Mouse (Mus musculus) CD4-positive, CD25-positive, alpha-beta regulatory T cell, adult 2 months (primary cell): ENCODE results near the gene Tecrl.

Source experiments
- DNase-seq: peaks from one replicate; pipeline ENCODE4 v3.0.0-alpha.2; 2012; ENCODE audit warnings: low read depth, low spot score

Tecrl gene

DNA sequence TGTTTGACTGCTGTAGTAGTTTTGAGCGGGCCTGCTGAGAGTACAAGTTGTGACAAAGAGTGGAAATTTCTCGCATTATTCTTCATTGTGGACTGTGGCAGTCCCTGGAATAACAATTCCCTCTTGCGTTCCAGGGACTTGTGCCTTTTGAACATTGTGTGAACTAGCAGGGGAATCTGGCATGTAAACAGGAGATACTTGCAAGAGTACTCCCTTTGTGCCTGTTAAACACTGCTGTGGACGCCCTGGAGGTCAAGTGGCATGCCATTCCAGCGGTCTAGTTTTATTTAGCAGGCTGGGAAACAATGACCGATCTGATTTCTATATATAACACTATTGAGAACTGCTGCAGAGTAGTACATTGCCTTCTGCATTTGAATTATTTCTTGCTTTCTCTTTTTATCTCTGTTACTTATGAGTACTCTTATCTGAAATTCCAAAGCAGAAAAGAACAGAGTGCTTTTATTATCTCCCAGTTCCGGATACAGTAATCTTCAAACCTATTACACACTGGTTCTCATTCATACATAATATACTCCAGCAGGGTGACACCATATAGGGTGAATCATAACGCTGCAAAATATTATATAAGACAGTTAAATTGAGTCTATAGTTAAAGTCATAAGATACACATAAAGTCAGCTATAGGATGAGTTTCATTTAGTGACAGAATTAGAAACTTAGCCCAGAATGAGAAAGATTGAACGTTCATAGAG lies at the start of gene Tecrl:
TSS of gene Tecrl (minus strand) at position 350 of the 716 bp plus-strand sequence.
- DNase-seq = no peak

DNA sequence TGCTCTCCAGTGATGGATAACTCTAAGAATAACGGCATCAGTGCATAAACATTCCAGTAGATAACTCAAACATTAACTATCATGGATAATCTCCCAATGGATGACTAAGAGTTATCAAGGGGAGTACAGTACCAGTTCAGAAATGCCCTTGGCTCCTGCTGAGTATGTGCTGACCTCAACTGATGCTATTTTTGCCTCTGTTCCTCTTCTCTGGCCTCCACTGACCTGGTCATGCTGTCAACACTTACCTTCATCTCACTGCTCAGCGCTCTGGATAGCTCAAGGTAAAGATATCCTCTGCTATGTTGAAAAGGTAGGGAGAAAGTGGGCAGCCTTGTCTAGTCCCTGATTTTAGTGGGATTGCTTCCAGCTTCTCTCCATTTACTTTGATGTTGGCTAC lies 30.0 kb upstream of the Tecrl start:
- DNase-seq = no peak

GRCm38 (mm10) chr5:83351615-83352014 lies 3.4 kb downstream of the Tecrl start:
- DNase-seq = no peak

DNA sequence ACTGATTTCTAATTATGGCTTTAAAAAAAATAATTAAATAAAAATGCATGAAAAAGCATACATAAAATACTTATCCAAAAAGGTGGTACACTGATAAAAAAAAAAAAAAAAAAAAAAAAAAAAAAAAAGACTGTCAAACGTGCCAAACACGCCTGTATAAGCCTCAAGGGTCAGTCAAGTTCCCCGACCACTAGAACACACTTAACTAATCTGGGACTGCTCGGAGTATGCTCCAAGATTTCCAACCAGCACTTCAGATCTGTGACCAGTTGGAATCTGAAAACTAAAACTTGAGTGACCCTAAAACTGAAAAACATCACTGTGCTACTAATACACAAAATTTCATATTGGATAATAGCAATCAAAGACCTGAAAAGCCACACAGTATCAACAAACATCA lies 15.9 kb downstream of the Tecrl start:
- DNase-seq = no peak

DNA sequence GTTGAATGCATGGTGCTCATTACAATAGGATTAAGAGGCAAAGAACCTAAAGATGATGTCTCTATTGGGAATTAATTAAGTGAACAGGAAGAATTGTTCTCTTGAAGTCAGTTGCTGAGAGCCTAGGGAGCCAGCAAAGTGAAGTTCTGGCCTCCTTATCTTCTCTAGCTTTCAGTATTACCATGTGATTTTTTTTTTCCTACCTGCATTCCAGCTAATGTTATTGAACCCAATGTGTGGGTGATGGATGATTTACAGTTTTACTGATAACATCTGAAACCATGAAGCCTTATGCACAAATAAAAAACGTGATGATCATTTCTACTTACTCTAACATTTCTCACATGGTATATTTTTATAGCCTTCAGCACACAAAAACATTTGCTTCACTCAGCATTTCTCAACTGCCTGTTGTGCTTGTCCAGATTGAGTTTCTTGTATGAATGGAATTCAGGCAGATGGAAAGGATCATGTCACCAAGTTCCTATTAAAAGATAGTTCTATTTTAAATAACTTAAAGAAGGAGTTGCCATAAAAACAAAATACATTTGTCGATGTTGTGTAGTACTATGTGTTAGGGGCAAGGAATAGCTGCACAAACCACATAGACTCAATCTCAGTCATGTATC lies 87.7 kb downstream of the Tecrl start:
- no peak for DNase-seq

- DNase-seq = no peak
These were observed 94.9 kb downstream of the Tecrl start for GRCm38 (mm10) chr5:83260059-83260458.

GRCm38 (mm10) chr5:83254141-83254540 lies 100.9 kb downstream of the Tecrl start:
- no peak for DNase-seq

DNA sequence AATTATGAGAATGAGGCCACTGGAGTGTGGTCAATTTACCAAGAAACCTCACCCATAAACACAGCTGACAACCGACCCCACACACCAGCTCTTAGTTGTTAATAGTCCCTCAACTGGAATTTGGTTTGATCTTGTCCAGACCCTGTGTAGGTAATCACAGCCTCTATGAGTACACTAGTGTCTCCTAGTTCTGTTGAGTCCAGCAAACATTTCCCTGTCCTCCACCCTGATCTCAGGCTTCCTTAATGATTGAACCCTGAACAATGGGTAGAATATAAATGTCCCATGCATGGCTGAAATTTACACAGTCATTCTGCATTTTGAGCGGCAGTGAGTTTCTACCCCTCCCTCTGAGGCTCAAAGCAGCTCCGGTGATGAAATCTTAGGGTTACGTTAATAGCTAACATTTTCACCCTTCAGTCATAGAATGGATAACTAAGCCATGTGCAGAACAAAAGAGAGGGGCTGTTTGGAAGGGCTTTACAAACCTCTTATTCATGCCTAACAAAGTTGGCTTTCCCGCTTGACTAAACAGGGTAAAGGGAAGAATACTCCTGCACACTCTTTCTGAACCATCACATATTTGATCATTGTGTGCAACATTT lies 116.0 kb downstream of the Tecrl start:
- no peak for DNase-seq
